Mouse (Mus musculus): ENCODE data around the gene Nup205.

- no peak for TF ChIP-seq TAL1 (conservative IDR thresholded peaks at IDR 0.05; ENCODE audit: low read depth, low read length)
- TF ChIP-seq CTCF (IDR thresholded peaks at IDR 0.05; ENCODE audit: low read depth, low read length) = no peak
- no peak for TF ChIP-seq GATA1 (IDR thresholded peaks at IDR 0.05; ENCODE audit: borderline replicate concordance, low read length)
- no peak for TF ChIP-seq POLR2AphosphoS5 (IDR thresholded peaks at IDR 0.05; ENCODE audit: insufficient replicate concordance, low read depth, low read length)
- no peak for TF ChIP-seq GATA2 (IDR thresholded peaks at IDR 0.05; ENCODE audit: borderline replicate concordance, low read depth, low read length)
Measured at GRCm38 (mm10) chr6:35191198-35191597, 14.0 kb downstream of the Nup205 start.
